Mouse (Mus musculus): ENCODE data around the gene Hsd11b2.

Gene Hsd11b2

GRCm38 (mm10) chr8:105562863-105563262 is 44.3 kb downstream of the Hsd11b2 start:
- no peak for DNase-seq (ENCODE audit: low read depth, low spot score)

GRCm38 (mm10) chr8:105563871-105564270 is 45.3 kb downstream of the Hsd11b2 start:
- DNase-seq (ENCODE audit: low read depth, low spot score): no peak

- peak; percentile 16 for DNase-seq (ENCODE audit: low read depth, low spot score)
Observed at GRCm38 (mm10) chr8:105564573-105565229, 46.1 kb downstream of the Hsd11b2 start.

- no peak for DNase-seq (ENCODE audit: low read depth, low spot score)
Observed at GRCm38 (mm10) chr8:105565401-105565881, 46.9 kb downstream of the Hsd11b2 start.

- peak; percentile 100 for DNase-seq (ENCODE audit: low read depth, low spot score)
Observed at GRCm38 (mm10) chr8:105565952-105566702, 47.6 kb downstream of the Hsd11b2 start, which contains the start of gene Atp6v0d1. TSS of gene Atp6v0d1 (minus strand) at chr8:105566047.

- peak; percentile 65 for DNase-seq (ENCODE audit: low read depth, low spot score)
Observed at GRCm38 (mm10) chr8:105566703-105567595, 48.4 kb downstream of the Hsd11b2 start.

- DNase-seq (ENCODE audit: low read depth, low spot score): no peak
Observed at GRCm38 (mm10) chr8:105571810-105572209, 53.3 kb downstream of the Hsd11b2 start.

- DNase-seq (ENCODE audit: low read depth, low spot score): peak; percentile 60
Observed at GRCm38 (mm10) chr8:105573427-105573826, 54.9 kb downstream of the Hsd11b2 start.

Data from CD4-positive, CD25-positive, alpha-beta regulatory T cell, adult 2 months (primary cell).